8 mouse cellular contexts compared by ENCODE assay signal in genomic region chr4:135570152-135571036, GRCm38 (mm10). TPM values are rescaled to one million over a fixed set of nuclear protein-coding genes. Genes with fewer than 3 reads are reported as not detected.
DNase-seq lines count a peak whose midpoint lies in the region; ATAC-seq and TF ChIP-seq lines count a peak whose summit lies in the region.

No protein-coding gene starts in this region.

- H3K4me3 ChIP-seq in cortical plate, adult 2 months (ENCODE audit: insufficient read depth, low read length): peak overlapping the region; percentile 4; the same call in 1 of the 2 replicates
- H3K4me3 ChIP-seq in hindbrain, embryonic 10.5 days: peak overlapping the region; percentile 55
- H3K4me3 ChIP-seq in limb, embryonic 14.5 days (replicated peaks; ENCODE audit: low read length): peak overlapping the region; percentile 29
- no peak overlapping the region for H3K4me3 ChIP-seq in myocyte

- no peak for TF ChIP-seq CTCF in cortical plate, adult 2 months (IDR thresholded peaks at IDR 0.05; ENCODE audit: extremely low read depth, insufficient read depth, low read length)

- peak; percentile 6 to 9 for DNase-seq in left cerebral cortex, postnatal 25 days (ENCODE audit: low spot score in 2 of 2)
- no peak for DNase-seq in left cerebral cortex, adult 9 months (ENCODE audit: low spot score in 2 of 2)
- DNase-seq in hindbrain, embryonic 10.5 days (ENCODE audit: low spot score): peak; percentile 66
- peak; percentile 76 for DNase-seq in limb, embryonic 14.5 days (ENCODE audit: low spot score)
- peak; percentile 68 to 69 for DNase-seq in thymus, postnatal 36 days
- no peak for DNase-seq in left cerebral cortex, postnatal 4 days

- peak; percentile 68 for ATAC-seq in limb, embryonic 14.5 days (ENCODE audit: low FRiP score, low read depth)

- H3K9me3 ChIP-seq in hindbrain, embryonic 10.5 days: no peaks in the 10 kb centered on the region
- H3K9me3 ChIP-seq in limb, embryonic 14.5 days (ENCODE audit: control insufficient read depth, low read length): no peaks in the 10 kb centered on the region

- no peak overlapping the region for H3K27ac ChIP-seq in cortical plate, adult 2 months (ENCODE audit: insufficient read depth, low read length)
- peak overlapping the region; percentile 35; the same call in 1 of the 2 replicates for H3K27ac ChIP-seq in hindbrain, embryonic 10.5 days
- H3K27ac ChIP-seq in limb, embryonic 14.5 days (replicated peaks; ENCODE audit: low read depth, low read length): peak overlapping the region; percentile 61; the same call in 1 of the 2 replicates

- H3ac ChIP-seq in myocyte (ENCODE audit: control insufficient read depth, insufficient read length): no peak overlapping the region

- intact Hi-C loops in left cerebral cortex, postnatal 25 days (cut with DNase I): no loop called here
- intact Hi-C loops in left cerebral cortex, postnatal 4 days (cut with DNase I): no loop called here

- H3K79me2 ChIP-seq in myocyte (ENCODE audit: control insufficient read depth, insufficient read depth): no peaks in the 10 kb centered on the region

- H3K27me3 ChIP-seq in hindbrain, embryonic 10.5 days (ENCODE audit: insufficient read depth, poor library complexity, severe bottlenecking): peaks cover 94% of the 10 kb centered on the region
- H3K27me3 ChIP-seq in limb, embryonic 14.5 days (ENCODE audit: control insufficient read depth, insufficient read depth, low read length): 0 out of 2 replicates have a peak, but pooled peaks cover 15% of the 10 kb centered on the region
- H3K27me3 ChIP-seq in myocyte (ENCODE audit: control insufficient read depth, insufficient read depth, insufficient read length): no peaks in the 10 kb centered on the region

- TF ChIP-seq POLR2A in cortical plate, adult 2 months (IDR thresholded peaks at IDR 0.05; ENCODE audit: extremely low read depth, insufficient read depth, low read length): no peak
- TF ChIP-seq POLR2A in limb, embryonic 14.5 days (IDR thresholded peaks at IDR 0.05; ENCODE audit: borderline replicate concordance, extremely low read depth, insufficient read depth, insufficient read length): no peak
- TF ChIP-seq POLR2A in myocyte (IDR thresholded peaks at IDR 0.05; ENCODE audit: insufficient read length, low read depth): no peak

- no peaks in the 10 kb centered on the region for H3K4me1 ChIP-seq in cortical plate, adult 2 months (ENCODE audit: control insufficient read depth, insufficient read depth, low read length)
- peaks cover 81% of the 10 kb centered on the region for H3K4me1 ChIP-seq in hindbrain, embryonic 10.5 days (replicated peaks)
- H3K4me1 ChIP-seq in limb, embryonic 14.5 days (ENCODE audit: control insufficient read depth, insufficient read depth, low read length): peaks cover 55% of the 10 kb centered on the region

- H3K36me3 ChIP-seq in hindbrain, embryonic 10.5 days: no peaks in the 10 kb centered on the region
- no peaks in the 10 kb centered on the region for H3K36me3 ChIP-seq in limb, embryonic 14.5 days (ENCODE audit: control insufficient read depth, insufficient read depth, low read length)
- H3K36me3 ChIP-seq in myocyte (ENCODE audit: control insufficient read depth, insufficient read depth): no peaks in the 10 kb centered on the region

- H3K9ac ChIP-seq in limb, embryonic 14.5 days (ENCODE audit: low read depth, low read length, severe bottlenecking): peak overlapping the region; percentile 31; the same call in 1 of the 2 replicates

- H3K4me2 ChIP-seq in limb, embryonic 14.5 days (replicated peaks; ENCODE audit: low read depth, low read length, severe bottlenecking): peak overlapping the region; percentile 53
- peak overlapping the region; percentile 75 for H3K4me2 ChIP-seq in myocyte (ENCODE audit: low read depth)

- 11% methylated on average over 32 of the region's 32 CpGs for WGBS in hindbrain, embryonic 10.5 days
- 7% methylated on average over 32 of the region's 32 CpGs for WGBS in limb, embryonic 14.5 days

TF ChIP-seq in myocyte, 11 proteins besides CTCF, POLR2A, EP300 and RAD21:
- TF ChIP-seq TCF12 (IDR thresholded peaks at IDR 0.05; ENCODE audit: insufficient read depth, poor library complexity, severe bottlenecking) (peak; percentile 54), REST (IDR thresholded peaks at IDR 0.05; ENCODE audit: insufficient read depth, insufficient read length) (no peak), MYOG (IDR thresholded peaks at IDR 0.05; ENCODE audit: control insufficient read depth in 1 of 3, insufficient read depth in 1 of 3, insufficient read length in 2 of 3, low read depth in 2 of 3) (peak; percentile 20 to 78 (median 41)), POLR2AphosphoS2 (IDR thresholded peaks at IDR 0.05; ENCODE audit: insufficient read length, low read depth) (no peak), USF1 (IDR thresholded peaks at IDR 0.05; ENCODE audit: low read depth) (no peak), CEBPB (IDR thresholded peaks at IDR 0.05; ENCODE audit: insufficient read depth, poor library complexity, severe bottlenecking) (no peak), TCF3 (IDR thresholded peaks at IDR 0.05; ENCODE audit: insufficient read length, low read depth) (no peak), MAX (IDR thresholded peaks at IDR 0.05; ENCODE audit: low read depth) (no peak), SRF (IDR thresholded peaks at IDR 0.05; ENCODE audit: control insufficient read depth, insufficient read length, low read depth) (no peak), E2F4 (IDR thresholded peaks at IDR 0.05; ENCODE audit: insufficient read depth) (no peak), MYOD1 (IDR thresholded peaks at IDR 0.05; ENCODE audit: control insufficient read depth in 1 of 3, insufficient read length in 2 of 3, low read depth in 2 of 3) (peak in 1 of 3 experiments; percentile 88)
TF ChIP-seq in myocyte: peak in this region for 3.

RNA-seq across cellular contexts. Expression of gene Grhl3, which starts 3.0 kb away (rescaled TPM):
- total RNA-seq in left cerebral cortex, postnatal 25 days (2021): 1 to 10 TPM in 1 of 2 experiments, under 1 TPM in 1; 0.69 to 1.5 TPM
- 0.72 and 0.77 TPM in 2 replicates for polyA plus RNA-seq in cortical plate, adult 2 months (2012; rRNA removed)
- polyA plus RNA-seq in hindbrain, embryonic 10.5 days (2016; fragmentation: Nextera tagmentation; extraction: Ambion mirVana): 3.3 and 5.3 TPM in 2 replicates
- polyA plus RNA-seq in limb, embryonic 14.5 days (2012; rRNA removed): 17.2 and 20.6 TPM in 2 replicates
- polyA plus RNA-seq in limb, embryonic 14.5 days (2014; fragmentation: Nextera tagmentation; extraction: Ambion mirVana): 44.4 and 46.2 TPM in 2 replicates
- polyA plus RNA-seq in myocyte (2012; fragmentation: generic; extraction: Trizol): 0.95 TPM
- total RNA-seq in left cerebral cortex, postnatal 4 days (2021): under 1 TPM; 0.32 to 0.34 TPM

Comparison
In these comparisons a context has a peak if more than half of its experiments do, and no peak if none do; other contexts are left out.
1. DNase-seq: peak in left cerebral cortex, postnatal 25 days (2 of 2), hindbrain, embryonic 10.5 days (single experiment), limb, embryonic 14.5 days (single experiment) and thymus, postnatal 36 days (2 of 2); none in left cerebral cortex, adult 9 months (0 of 2) and left cerebral cortex, postnatal 4 days (single experiment).